Mouse (Mus musculus) cerebellum, adult 2 months (tissue): Measurements from ENCODE around the gene Gsto2.

ENCODE experiments used
- CTCF ChIP-seq: fragments of 200-500 bp; IDR thresholded peaks from 2 replicates; pipeline ENCODE4 v1.5.1; 2011; ENCODE audit warnings: low read depth, mild to moderate bottlenecking, control low read depth, low read length, moderate library complexity, borderline replicate concordance; ENCODE audit not compliant: insufficient read depth
- POLR2A ChIP-seq: fragments of 200-500 bp; IDR thresholded peaks from 2 replicates; pipeline ENCODE4 v1.6.1; 2011; ENCODE audit warnings: low read length, control low read depth, borderline replicate concordance; ENCODE audit not compliant: insufficient read depth

DNA sequence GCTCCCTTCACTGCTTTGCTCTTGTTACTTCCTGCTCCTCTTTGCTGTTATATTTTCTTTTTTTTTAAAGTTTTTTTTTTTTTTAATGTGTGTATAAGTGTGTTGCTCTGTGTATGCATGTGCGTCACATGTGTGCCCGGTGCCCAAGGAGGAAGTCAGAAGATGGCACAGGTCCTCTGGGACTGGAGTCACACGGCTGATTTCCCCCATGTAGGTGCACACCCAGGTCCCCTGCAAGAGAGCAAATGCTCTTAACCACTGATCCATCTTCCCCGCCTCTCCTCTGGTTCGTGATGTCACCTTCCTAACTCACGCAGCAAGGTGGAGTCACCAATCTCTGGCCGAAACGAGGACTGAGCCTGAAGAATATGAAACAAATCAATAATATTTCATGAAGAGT is 22.7 kb downstream of the Gsto2 start:
- TF ChIP-seq CTCF (no peak), POLR2A (no peak)
